Mouse (Mus musculus) limb, embryonic 14.5 days (tissue): ENCODE measurements around the gene Fubp1. TPM values are rescaled to one million over a fixed set of nuclear protein-coding genes. Genes with fewer than 3 reads are reported as not detected.
A peak's percentile ranks its signal among the peaks of the same experiment; 100 is the strongest.

ENCODE experiments used
- ATAC-seq: fragments of 200-750 bp; cut with Nextera tagmentation; 2 replicates; pipeline ENCODE4 v1.8.0; 2017; ENCODE audit warnings: low read depth, moderate number of reproducible peaks, moderate TSS enrichment; ENCODE audit not compliant: low FRiP score
- DNase-seq: peaks from one replicate; pipeline ENCODE4 v3.0.0-alpha.2; 2015; ENCODE audit warnings: low spot score
- H3K27ac ChIP-seq: fragments of 300-500 bp; sonication (generic); replicated peaks from 2 replicates; pipeline ENCODE4 v1.5.1; 2014; ENCODE audit warnings: low read depth, mild to moderate bottlenecking, low read length, moderate library complexity, mixed read lengths
- H3K27me3 ChIP-seq: fragments of 300-500 bp; sonication (generic); 2 replicates; pipeline ENCODE4 v1.6.1; 2014; ENCODE audit warnings: low read length, mixed read lengths; ENCODE audit not compliant: control insufficient read depth, insufficient read depth
- H3K36me3 ChIP-seq: fragments of 300-500 bp; sonication (generic); 2 replicates; pipeline ENCODE4 v1.6.1; 2014; ENCODE audit warnings: mild to moderate bottlenecking, low read length, moderate library complexity, mixed read lengths; ENCODE audit not compliant: control insufficient read depth, insufficient read depth
- H3K4me1 ChIP-seq: fragments of 300-500 bp; sonication (generic); 2 replicates; pipeline ENCODE4 v1.6.1; 2014; ENCODE audit warnings: antibody characterized with exemption, low read length, mixed read lengths; ENCODE audit not compliant: control insufficient read depth, insufficient read depth
- H3K4me2 ChIP-seq: fragments of 300-500 bp; sonication (generic); replicated peaks from 2 replicates; pipeline ENCODE4 v1.6.1; 2014; ENCODE audit warnings: low read depth, mild to moderate bottlenecking, low read length, moderate library complexity; ENCODE audit not compliant: severe bottlenecking
- H3K4me3 ChIP-seq: fragments of 300-500 bp; sonication (generic); replicated peaks from 2 replicates; pipeline ENCODE4 v1.5.1; 2014; ENCODE audit warnings: low read length
- H3K9ac ChIP-seq: fragments of 300-500 bp; sonication (generic); 2 replicates; pipeline ENCODE4 v1.6.1; 2014; ENCODE audit warnings: mild to moderate bottlenecking, low read depth, low read length, moderate library complexity; ENCODE audit not compliant: severe bottlenecking
- H3K9me3 ChIP-seq: fragments of 300-500 bp; sonication (generic); 2 replicates; pipeline ENCODE4 v1.6.1; 2016; ENCODE audit warnings: low read length; ENCODE audit not compliant: control insufficient read depth
- POLR2A ChIP-seq: fragments of 200-500 bp; IDR thresholded peaks from 2 replicates; pipeline ENCODE4 v1.8.0; 2012; ENCODE audit warnings: inconsistent platforms, mild to moderate bottlenecking, moderate library complexity, borderline replicate concordance; ENCODE audit not compliant: insufficient read depth, insufficient read length; ENCODE audit errors: extremely low read depth
- WGBS: fragments of 180-500 bp; shearing (Covaris S2); extraction: QIAGEN DNeasy Blood & Tissue Kit; methylation state at CpG from one replicate; pipeline ENCODE4 v1.1.7; 2014; 5-methylcytosine and 5-hydroxymethylcytosine counted together
- polyA plus RNA-seq, 2 experiments: library from polyadenylated mRNA; depleted of rRNA in 1 of 2; stranded (reverse) in 1 of 2; unstranded in 1 of 2; fragments of >200 nt; fragmentation: Nextera tagmentation in 1 of 2; extraction: Ambion mirVana in 1 of 2; gene quantifications; 2 replicates each; pipeline versions ENCODE4 v1.2.1 to v1.2.3; 2012 to 2014

Fubp1 gene
- polyA plus RNA-seq, 2 experiments = 223 to 232 TPM

DNA sequence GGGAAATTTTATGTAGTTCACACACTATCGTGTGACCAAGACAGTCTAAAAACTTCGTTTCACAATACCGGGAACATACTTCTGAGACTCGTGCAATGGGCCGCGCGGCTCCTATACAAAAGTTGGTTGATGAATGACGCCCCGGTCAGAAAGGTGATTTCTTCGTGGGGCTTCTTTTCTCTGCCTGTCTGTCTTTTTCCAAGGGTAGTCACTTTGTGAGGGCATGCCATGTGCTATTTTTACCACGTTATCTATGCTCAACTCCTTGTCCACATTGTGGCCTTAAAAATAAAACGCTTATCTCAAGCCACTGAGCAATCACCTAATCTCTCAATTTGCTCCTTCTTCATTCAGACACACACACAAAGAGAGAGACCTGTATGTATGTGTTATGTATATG, 54.6 kb downstream of the Fubp1 start:
- H3K4me2 ChIP-seq = peak overlapping the region; percentile 93
- DNase-seq (no peak), ATAC-seq (no peak)
- peak overlapping the region; percentile 56 for H3K4me3 ChIP-seq
- TF ChIP-seq POLR2A = no peak
- H3K4me1 ChIP-seq = peaks cover 11% of the 10 kb centered on the region; the same call in 1 of the 2 replicates
- WGBS = 50% methylated on average over 12 of the region's 12 CpGs
- H3K27ac ChIP-seq = peak overlapping the region; percentile 87
- peak overlapping the region; percentile 74 for H3K9ac ChIP-seq
- H3K36me3 ChIP-seq = no peaks in the 10 kb centered on the region
- no peaks in the 10 kb centered on the region for H3K27me3 ChIP-seq
- H3K9me3 ChIP-seq = no peaks in the 10 kb centered on the region

DNA sequence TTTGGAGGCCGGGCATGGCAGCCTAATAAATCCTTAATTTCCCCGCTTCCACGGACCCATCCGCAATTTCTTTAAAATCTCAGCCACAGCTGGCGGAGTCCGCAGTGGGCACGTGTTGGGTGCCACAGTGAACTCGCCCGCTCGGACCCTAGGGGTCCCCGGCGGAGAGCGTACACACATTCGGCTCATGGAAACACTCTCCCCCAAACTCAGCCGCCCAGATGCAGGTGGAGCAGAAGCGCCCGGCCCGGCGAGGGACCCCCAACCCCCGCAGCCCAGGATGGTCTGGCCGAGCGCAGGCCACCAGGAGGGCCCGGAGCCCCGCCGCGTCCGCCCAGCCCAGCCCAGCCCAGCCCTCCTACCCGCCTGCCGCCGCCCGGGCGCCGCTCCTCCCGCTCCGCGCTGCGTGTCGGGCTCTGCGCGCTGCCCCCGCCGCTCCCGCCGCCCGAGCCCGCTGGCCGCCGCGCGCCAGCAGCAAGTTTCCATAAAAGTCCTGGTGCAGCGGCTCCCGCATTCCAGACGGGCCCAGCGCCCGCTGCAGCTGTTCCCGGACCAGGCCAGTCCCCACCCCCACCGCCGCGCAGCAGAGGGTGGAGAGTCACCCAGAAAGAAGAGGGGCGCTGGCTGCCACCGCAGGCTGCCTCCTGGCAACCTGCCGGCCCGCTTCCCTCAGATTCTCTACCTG, 55.3 kb downstream of the Fubp1 start:
- under 1% methylated on average over 24 of the region's 63 CpGs for WGBS
- H3K9me3 ChIP-seq = no peaks in the 10 kb centered on the region

DNA sequence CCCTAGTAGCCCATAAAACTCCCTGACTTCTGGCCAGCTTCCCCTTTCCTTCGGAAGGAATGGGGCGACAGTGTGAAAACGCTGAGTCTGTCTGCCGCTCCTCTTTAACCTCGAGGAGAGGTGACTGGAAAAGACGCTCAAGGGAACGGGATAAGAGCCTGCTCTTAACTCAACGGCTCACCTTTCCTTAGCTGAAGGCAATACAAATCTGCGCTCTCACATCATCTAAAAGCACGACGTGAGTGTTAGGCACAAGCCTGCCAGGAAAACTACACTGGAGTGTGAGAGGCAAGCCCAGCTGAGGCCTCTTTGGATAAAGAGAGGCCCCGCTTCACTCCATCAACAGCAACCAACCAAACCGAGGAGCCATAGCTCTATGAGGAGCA, 55.8 kb downstream of the Fubp1 start, which contains the start of gene Nexn:
Gene Nexn, minus strand, starts transcription at position 315 of the 386 bp plus-strand sequence.
- ATAC-seq = peak; percentile 69

More for the DNA sequence above, 55.3 kb downstream of the Fubp1 start:
- ATAC-seq (peak; percentile 93), DNase-seq (no peak)
- TF ChIP-seq POLR2A = 0 out of 2 replicates have a peak, but pooled peaks have one; percentile 30
- Histone ChIP-seq H3K27ac (peak overlapping the region; percentile 87), H3K27me3 (no peaks in the 10 kb centered on the region), H3K9ac (peak overlapping the region; percentile 74), H3K4me3 (peak overlapping the region; percentile 56), H3K36me3 (no peaks in the 10 kb centered on the region), H3K4me1 (peaks cover 11% of the 10 kb centered on the region; the same call in 1 of the 2 replicates), H3K4me2 (peak overlapping the region; percentile 93)

DNA sequence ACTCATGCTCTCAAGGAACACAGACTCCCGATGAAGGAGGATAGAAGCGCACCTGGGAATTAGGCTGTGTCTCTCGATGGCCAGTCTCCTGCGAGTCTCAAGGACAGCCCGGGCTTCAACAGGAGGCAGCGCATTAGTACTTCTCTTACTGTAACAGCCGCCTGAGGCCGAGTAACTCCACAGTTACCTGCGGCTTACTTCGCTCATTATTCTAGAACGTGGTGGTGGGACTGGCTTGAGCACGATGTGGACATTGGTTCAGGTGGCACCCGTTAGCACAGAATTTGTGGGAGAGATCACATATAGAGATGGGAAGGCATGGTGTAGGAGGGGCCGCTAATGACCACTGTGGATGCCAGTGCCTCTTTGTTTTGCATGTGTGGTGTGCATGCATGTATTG, 57.9 kb downstream of the Fubp1 start:
- no peak overlapping the region for H3K4me3 ChIP-seq
- H3K4me1 ChIP-seq = peaks cover 11% of the 10 kb centered on the region; the same call in 1 of the 2 replicates
- no peak for DNase-seq
- no peak for TF ChIP-seq POLR2A
- WGBS = 87% methylated on average over 14 of the region's 14 CpGs
- no peak overlapping the region for H3K4me2 ChIP-seq
- H3K9ac ChIP-seq = no peak overlapping the region
- no peaks in the 10 kb centered on the region for H3K36me3 ChIP-seq
- ATAC-seq = no peak
- no peaks in the 10 kb centered on the region for H3K9me3 ChIP-seq
- no peak overlapping the region for H3K27ac ChIP-seq
- no peaks in the 10 kb centered on the region for H3K27me3 ChIP-seq

More for the DNA sequence above, 55.8 kb downstream of the Fubp1 start, which contains the start of gene Nexn:
- peak within 1 kb of the TSS; percentile 93 for H3K4me2 ChIP-seq
- no peaks in the 10 kb centered on the region for H3K36me3 ChIP-seq
- peak; percentile 67 for DNase-seq
- peak within 1 kb of the TSS; percentile 74 for H3K9ac ChIP-seq
- H3K27me3 ChIP-seq = no peaks in the 10 kb centered on the region
- peak within 1 kb of the TSS; percentile 56 for H3K4me3 ChIP-seq
- peaks cover 11% of the 10 kb centered on the region; the same call in 1 of the 2 replicates for H3K4me1 ChIP-seq
- H3K9me3 ChIP-seq = no peaks in the 10 kb centered on the region
- peak within 1 kb of the TSS; percentile 87 for H3K27ac ChIP-seq
- 7% methylated on average over 13 of the region's 13 CpGs for WGBS
- no peak for TF ChIP-seq POLR2A

DNA sequence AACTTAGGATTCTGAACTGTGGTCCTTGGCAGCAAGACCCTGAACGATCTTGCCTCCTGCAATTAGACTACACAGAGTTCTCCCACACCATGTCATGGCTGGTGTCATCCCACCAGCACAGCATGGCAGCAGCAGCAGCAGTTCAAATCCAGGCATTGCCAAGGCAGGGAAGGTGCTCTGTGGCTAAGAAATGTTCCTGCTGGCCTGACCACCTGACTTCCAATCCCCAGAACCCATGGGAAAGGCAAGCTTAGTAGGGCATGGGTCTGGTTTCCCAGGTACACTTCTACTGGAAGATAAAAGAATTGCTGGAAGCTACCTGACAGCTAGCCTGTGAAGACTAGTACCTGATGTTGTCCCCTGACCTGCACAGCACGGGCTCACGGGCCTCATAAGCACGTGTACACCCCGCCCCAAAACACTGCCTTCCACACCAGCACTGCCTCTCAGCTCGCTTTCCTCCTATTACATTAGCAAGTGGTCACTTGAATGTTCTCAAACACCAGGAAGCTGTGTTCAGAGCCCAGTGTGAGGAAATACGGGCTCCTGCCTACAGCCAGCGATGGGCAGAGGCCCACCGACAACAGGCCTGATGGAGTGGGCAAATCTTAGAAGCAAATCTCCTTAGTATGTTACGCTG, 61.0 kb downstream of the Fubp1 start:
- Histone ChIP-seq H3K27me3 (no peaks in the 10 kb centered on the region), H3K9ac (no peak overlapping the region), H3K4me1 (0 out of 2 replicates have a peak, but pooled peaks cover 6% of the 10 kb centered on the region), H3K9me3 (no peaks in the 10 kb centered on the region), H3K4me2 (no peak overlapping the region), H3K27ac (no peak overlapping the region), H3K36me3 (peaks cover 7% of the 10 kb centered on the region), H3K4me3 (no peak overlapping the region)
- 82% methylated on average over 10 of the region's 10 CpGs for WGBS
- no peak for DNase-seq
- no peak for ATAC-seq
- no peak for TF ChIP-seq POLR2A
